Mouse (Mus musculus): ENCODE results near the gene Amn1. TPM values are rescaled to one million over a fixed set of nuclear protein-coding genes. Genes with fewer than 3 reads are reported as not detected.

Amn1 gene
- polyA plus RNA-seq (2015; fragmentation: Nextera tagmentation; extraction: Ambion mirVana) = 26.0 and 31.9 TPM in 2 replicates

DNA sequence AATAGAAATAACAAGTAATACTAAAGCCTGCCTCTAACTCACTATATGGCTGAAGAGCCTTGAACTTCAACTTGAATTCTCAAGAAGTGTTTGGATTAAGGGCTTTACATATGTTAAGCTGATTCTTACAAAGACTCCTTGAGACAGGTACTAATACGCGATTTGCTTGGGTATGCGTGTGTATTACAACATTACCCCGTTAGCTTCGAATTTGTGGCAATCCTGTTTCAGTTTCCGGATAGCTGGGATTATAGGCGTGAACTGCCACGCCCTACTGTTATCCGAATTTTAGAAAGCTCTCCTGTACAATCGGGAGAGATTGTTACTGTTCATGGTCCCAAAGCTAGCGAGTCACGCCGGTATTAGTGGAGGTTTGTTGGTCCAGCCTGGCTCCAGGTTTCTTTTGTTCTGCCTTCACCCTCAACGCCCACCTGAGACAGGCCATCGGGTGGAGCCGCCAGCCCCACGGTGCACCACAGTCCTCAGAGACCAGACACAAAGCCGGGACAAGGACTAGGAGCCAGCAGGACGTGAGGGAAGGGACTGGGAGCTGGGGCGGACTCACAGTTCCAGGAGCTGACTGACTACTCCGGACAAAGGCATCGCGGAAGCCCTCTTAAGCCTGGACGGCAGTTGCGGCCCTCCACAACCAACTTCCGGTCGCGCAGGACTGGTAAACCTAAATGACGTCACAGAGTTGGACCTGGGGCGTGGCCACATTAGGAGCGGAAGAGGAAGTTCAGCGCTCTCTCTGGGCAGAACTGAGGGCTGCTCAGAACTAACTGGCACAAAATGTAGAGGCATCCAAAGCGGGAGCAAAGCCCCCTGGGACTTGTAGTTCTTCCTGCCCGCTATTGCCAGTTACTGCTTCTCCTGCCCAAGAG is at the start of gene Amn1:
Gene Amn1 (minus strand): TSS at position 672 of the 884 bp plus-strand sequence.
- H3K9me3 ChIP-seq (ENCODE audit: low read length) = no peaks in the 10 kb centered on the region
- H3K9ac ChIP-seq (replicated peaks; ENCODE audit: low read depth) = peak within 1 kb of the TSS; percentile 87
- peak; percentile 99 for ATAC-seq
- no peaks in the 10 kb centered on the region for H3K27me3 ChIP-seq (replicated peaks; ENCODE audit: insufficient read depth, low read length)
- H3K4me3 ChIP-seq (ENCODE audit: low read depth, low read length) = peak within 1 kb of the TSS; percentile 75
- H3K4me2 ChIP-seq (replicated peaks; ENCODE audit: low read depth, low read length) = peak within 1 kb of the TSS; percentile 63
- H3K36me3 ChIP-seq (ENCODE audit: insufficient read depth, low read length) = no peaks in the 10 kb centered on the region
- peaks cover 5% of the 10 kb centered on the region; the same call in 1 of the 2 replicates for H3K4me1 ChIP-seq (ENCODE audit: insufficient read depth, low read depth, low read length)
- DNase-seq (ENCODE audit: low spot score) = peak; percentile 100
- TF ChIP-seq EP300 (IDR thresholded peaks at IDR 0.05) = peak; percentile 60
- peak; percentile 51; the same call in 1 of the 2 replicates for TF ChIP-seq CTCF (IDR thresholded peaks at IDR 0.05)
- H3K27ac ChIP-seq (ENCODE audit: low read length) = peak within 1 kb of the TSS; percentile 97
- under 1% methylated on average over 34 of the region's 34 CpGs for WGBS

DNA sequence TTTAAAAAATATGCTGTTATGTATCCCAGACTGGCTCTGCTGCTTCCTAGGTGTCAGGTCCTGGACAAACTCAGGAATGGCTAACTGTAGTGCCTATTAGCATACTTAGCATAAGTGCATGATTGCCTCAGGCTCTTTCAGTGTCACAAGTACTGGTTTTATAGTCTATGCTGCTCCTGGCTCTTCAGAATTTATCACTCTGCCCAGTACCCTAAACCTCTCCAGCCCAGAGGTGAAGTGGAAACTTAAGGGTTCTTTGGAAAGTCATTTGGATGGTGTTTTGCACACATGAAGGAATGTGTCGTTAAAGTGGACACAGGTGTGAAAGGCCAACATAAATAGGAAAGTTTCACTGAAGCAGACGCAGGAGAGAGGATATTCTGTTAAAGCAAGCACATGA is 48.3 kb upstream of the Amn1 start:
- ATAC-seq = peak; percentile 98
- WGBS = 55% methylated on average over 2 of the region's 2 CpGs
- Histone ChIP-seq H3K4me1 (ENCODE audit: insufficient read depth, low read depth, low read length) (no peaks in the 10 kb centered on the region), H3K27ac (ENCODE audit: low read length) (no peak overlapping the region), H3K9ac (replicated peaks; ENCODE audit: low read depth) (no peak overlapping the region), H3K36me3 (ENCODE audit: insufficient read depth, low read length) (no peaks in the 10 kb centered on the region), H3K27me3 (replicated peaks; ENCODE audit: insufficient read depth, low read length) (no peaks in the 10 kb centered on the region), H3K4me2 (replicated peaks; ENCODE audit: low read depth, low read length) (no peak overlapping the region), H3K4me3 (ENCODE audit: low read depth, low read length) (no peak overlapping the region), H3K9me3 (ENCODE audit: low read length) (0 out of 2 replicates have a peak, but pooled peaks cover 2% of the 10 kb centered on the region)
- peak; percentile 99 for TF ChIP-seq EP300 (IDR thresholded peaks at IDR 0.05)
- no peak for TF ChIP-seq CTCF (IDR thresholded peaks at IDR 0.05)
- DNase-seq (ENCODE audit: low spot score) = peak; percentile 88

DNA sequence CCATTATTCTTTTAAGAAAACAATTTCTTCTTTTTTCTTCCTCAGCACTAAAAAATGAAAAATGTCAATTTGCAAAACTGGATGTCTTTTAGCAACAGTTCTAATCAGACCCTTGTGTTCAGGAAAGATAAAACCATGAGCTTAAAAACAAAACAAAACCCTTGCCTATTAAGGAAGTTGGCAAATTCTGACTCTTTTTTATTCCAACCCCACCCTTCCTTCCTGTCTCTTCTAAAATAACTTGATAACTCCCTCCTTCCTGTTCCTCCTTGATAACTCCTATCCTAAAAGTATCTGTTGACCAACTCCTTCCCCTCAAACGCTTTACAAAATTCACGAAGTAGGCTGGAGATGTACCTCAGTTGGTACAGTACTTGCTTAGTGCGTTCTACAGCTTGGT is 45.4 kb upstream of the Amn1 start:
- ATAC-seq = no peak
- TF ChIP-seq EP300 (IDR thresholded peaks at IDR 0.05) (no peak), CTCF (IDR thresholded peaks at IDR 0.05) (no peak)
- H3K4me2 ChIP-seq (replicated peaks; ENCODE audit: low read depth, low read length) = no peak overlapping the region
- H3K9me3 ChIP-seq (ENCODE audit: low read length) = 0 out of 2 replicates have a peak, but pooled peaks cover 2% of the 10 kb centered on the region
- H3K4me3 ChIP-seq (ENCODE audit: low read depth, low read length) = no peak overlapping the region
- DNase-seq (ENCODE audit: low spot score) = no peak
- WGBS = 55% methylated on average over 3 of the region's 3 CpGs
- H3K4me1 ChIP-seq (ENCODE audit: insufficient read depth, low read depth, low read length) = no peaks in the 10 kb centered on the region
- no peak overlapping the region for H3K27ac ChIP-seq (ENCODE audit: low read length)
- no peak overlapping the region for H3K9ac ChIP-seq (replicated peaks; ENCODE audit: low read depth)
- no peaks in the 10 kb centered on the region for H3K27me3 ChIP-seq (replicated peaks; ENCODE audit: insufficient read depth, low read length)
- H3K36me3 ChIP-seq (ENCODE audit: insufficient read depth, low read length) = no peaks in the 10 kb centered on the region

DNA sequence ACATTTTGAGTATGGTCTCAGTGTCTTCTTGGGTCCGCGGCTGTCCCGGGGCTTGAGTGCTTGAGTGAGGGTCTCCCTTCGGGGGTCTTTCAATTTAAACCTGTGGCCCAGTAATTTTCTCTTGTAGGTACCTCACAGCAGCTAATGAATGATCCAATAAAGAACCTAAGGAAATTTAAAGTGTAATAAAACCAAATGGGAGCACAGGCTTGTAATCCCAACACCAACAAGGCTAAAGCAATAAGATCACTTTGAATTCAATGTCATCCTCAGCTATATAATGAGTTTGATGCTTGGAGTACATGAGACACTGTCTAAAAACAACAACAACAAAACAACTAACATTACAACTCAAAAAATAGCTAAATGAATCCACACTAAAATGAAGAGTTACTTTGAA is 36.2 kb upstream of the Amn1 start:
- no peaks in the 10 kb centered on the region for H3K27me3 ChIP-seq (replicated peaks; ENCODE audit: insufficient read depth, low read length)
- no peaks in the 10 kb centered on the region for H3K4me1 ChIP-seq (ENCODE audit: insufficient read depth, low read depth, low read length)
- TF ChIP-seq EP300 (IDR thresholded peaks at IDR 0.05) (no peak), CTCF (IDR thresholded peaks at IDR 0.05) (no peak)
- H3K4me3 ChIP-seq (ENCODE audit: low read depth, low read length) = no peak overlapping the region
- DNase-seq (ENCODE audit: low spot score) = no peak
- H3K27ac ChIP-seq (ENCODE audit: low read length) = no peak overlapping the region
- no peak overlapping the region for H3K4me2 ChIP-seq (replicated peaks; ENCODE audit: low read depth, low read length)
- H3K9me3 ChIP-seq (ENCODE audit: low read length) = no peaks in the 10 kb centered on the region
- ATAC-seq = no peak
- H3K9ac ChIP-seq (replicated peaks; ENCODE audit: low read depth) = no peak overlapping the region
- WGBS = 96% methylated on average over 4 of the region's 4 CpGs
- no peaks in the 10 kb centered on the region for H3K36me3 ChIP-seq (ENCODE audit: insufficient read depth, low read length)

DNA sequence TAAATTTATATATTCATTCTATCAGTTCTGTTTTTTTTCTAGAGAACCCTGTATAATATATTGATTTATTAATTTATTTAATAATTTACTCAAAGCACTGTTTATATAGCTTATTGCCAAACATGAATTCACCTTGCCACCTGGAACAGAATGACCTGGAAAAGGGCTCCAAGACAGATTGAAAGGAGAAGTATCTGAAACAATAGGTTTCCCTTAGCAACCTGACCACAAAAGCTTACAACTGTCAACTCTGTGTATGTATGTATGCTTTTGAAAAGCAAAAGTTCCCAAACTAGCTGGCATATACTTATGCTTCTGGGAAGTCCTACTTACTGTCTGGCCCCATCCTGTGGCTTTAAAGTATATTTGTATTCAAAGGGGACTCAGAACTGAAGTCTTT is 32.8 kb upstream of the Amn1 start:
- no peaks in the 10 kb centered on the region for H3K9me3 ChIP-seq (ENCODE audit: low read length)
- 0 out of 2 replicates have a peak, but pooled peaks have one; percentile 3 for TF ChIP-seq EP300 (IDR thresholded peaks at IDR 0.05)
- TF ChIP-seq CTCF (IDR thresholded peaks at IDR 0.05) = no peak
- H3K4me3 ChIP-seq (ENCODE audit: low read depth, low read length) = no peak overlapping the region
- no peak overlapping the region for H3K9ac ChIP-seq (replicated peaks; ENCODE audit: low read depth)
- H3K27me3 ChIP-seq (replicated peaks; ENCODE audit: insufficient read depth, low read length) = no peaks in the 10 kb centered on the region
- no peak overlapping the region for H3K4me2 ChIP-seq (replicated peaks; ENCODE audit: low read depth, low read length)
- peak; percentile 38 for ATAC-seq
- no peaks in the 10 kb centered on the region for H3K4me1 ChIP-seq (ENCODE audit: insufficient read depth, low read depth, low read length)
- no peaks in the 10 kb centered on the region for H3K36me3 ChIP-seq (ENCODE audit: insufficient read depth, low read length)
- DNase-seq (ENCODE audit: low spot score) = no peak
- H3K27ac ChIP-seq (ENCODE audit: low read length) = no peak overlapping the region

DNA sequence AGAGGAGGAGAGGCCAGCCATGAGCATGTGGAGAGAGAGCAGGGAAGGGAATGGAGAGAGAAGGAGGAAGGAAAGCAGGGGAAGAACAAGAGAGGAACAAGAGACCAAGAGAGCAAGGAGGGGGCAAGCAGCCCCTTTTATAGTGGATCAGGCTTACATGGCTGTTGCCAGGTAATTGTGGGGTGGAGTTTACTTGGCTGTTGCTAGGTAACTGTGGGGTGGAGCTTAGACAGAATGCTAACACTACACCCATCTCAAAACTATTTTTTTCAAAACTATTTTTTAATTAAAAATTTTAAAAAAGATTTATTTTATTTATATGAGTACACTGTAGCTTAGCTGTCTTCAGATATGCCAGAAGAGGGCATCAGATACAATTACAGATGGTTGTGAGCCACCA is 10.1 kb upstream of the Amn1 start:
- Histone ChIP-seq H3K27me3 (replicated peaks; ENCODE audit: insufficient read depth, low read length) (no peaks in the 10 kb centered on the region), H3K9me3 (ENCODE audit: low read length) (no peaks in the 10 kb centered on the region)
- TF ChIP-seq CTCF (IDR thresholded peaks at IDR 0.05) (no peak), EP300 (IDR thresholded peaks at IDR 0.05) (no peak)

More for the DNA sequence above, 10.1 kb upstream of the Amn1 start:
- H3K4me1 ChIP-seq (ENCODE audit: insufficient read depth, low read depth, low read length) = peaks cover 3% of the 10 kb centered on the region; the same call in 1 of the 2 replicates
- no peak overlapping the region for H3K27ac ChIP-seq (ENCODE audit: low read length)
- no peak for ATAC-seq
- H3K4me3 ChIP-seq (ENCODE audit: low read depth, low read length) = no peak overlapping the region
- no peak overlapping the region for H3K9ac ChIP-seq (replicated peaks; ENCODE audit: low read depth)
- H3K4me2 ChIP-seq (replicated peaks; ENCODE audit: low read depth, low read length) = no peak overlapping the region
- H3K36me3 ChIP-seq (ENCODE audit: insufficient read depth, low read length) = no peaks in the 10 kb centered on the region
- no peak for DNase-seq (ENCODE audit: low spot score)

Measured in lung, postnatal 0 days (tissue).